Mouse (Mus musculus): ENCODE results near the gene H2-Oa.
A peak's percentile ranks its signal among the peaks of the same experiment; 100 is the strongest.
"Not testable (repeated sequence)": the region's sequence is repeated elsewhere in the genome, so short reads cannot be mapped to it uniquely, and the experiment has no call there.

Gene H2-Oa

GRCm38 (mm10) chr17:34143033-34143432 lies 50.9 kb downstream of the H2-Oa start, which contains the start of gene H2-DMb2:
Gene H2-DMb2, plus strand, starts transcription at chr17:34143307.
- DNase-seq (ENCODE audit: low spot score in 2 of 2) = peak; percentile 76 to 82

- no peak for DNase-seq (ENCODE audit: low spot score in 2 of 2)
Measured at GRCm38 (mm10) chr17:34143461-34143860, 51.3 kb downstream of the H2-Oa start.

GRCm38 (mm10) chr17:34144221-34144620 lies 52.1 kb downstream of the H2-Oa start:
- not testable (repeated sequence) for DNase-seq (ENCODE audit: low spot score in 2 of 2)
